Mouse (Mus musculus) subcutaneous adipose tissue, adult 2 months (tissue): ENCODE measurements around the gene Zfp775. TPM values are rescaled to one million over a fixed set of nuclear protein-coding genes. Genes with fewer than 3 reads are reported as not detected.

ENCODE experiments used
- polyA plus RNA-seq: library from polyadenylated mRNA; depleted of rRNA; stranded (reverse); fragments of >200 nt; gene quantifications from 2 replicates; pipeline ENCODE4 v1.2.3, GENCODE M21; 2012; ENCODE audit warnings: low replicate concordance; rRNA removed

Gene Zfp775
- polyA plus RNA-seq: 5.0 and 6.3 TPM in 2 replicates

DNA sequence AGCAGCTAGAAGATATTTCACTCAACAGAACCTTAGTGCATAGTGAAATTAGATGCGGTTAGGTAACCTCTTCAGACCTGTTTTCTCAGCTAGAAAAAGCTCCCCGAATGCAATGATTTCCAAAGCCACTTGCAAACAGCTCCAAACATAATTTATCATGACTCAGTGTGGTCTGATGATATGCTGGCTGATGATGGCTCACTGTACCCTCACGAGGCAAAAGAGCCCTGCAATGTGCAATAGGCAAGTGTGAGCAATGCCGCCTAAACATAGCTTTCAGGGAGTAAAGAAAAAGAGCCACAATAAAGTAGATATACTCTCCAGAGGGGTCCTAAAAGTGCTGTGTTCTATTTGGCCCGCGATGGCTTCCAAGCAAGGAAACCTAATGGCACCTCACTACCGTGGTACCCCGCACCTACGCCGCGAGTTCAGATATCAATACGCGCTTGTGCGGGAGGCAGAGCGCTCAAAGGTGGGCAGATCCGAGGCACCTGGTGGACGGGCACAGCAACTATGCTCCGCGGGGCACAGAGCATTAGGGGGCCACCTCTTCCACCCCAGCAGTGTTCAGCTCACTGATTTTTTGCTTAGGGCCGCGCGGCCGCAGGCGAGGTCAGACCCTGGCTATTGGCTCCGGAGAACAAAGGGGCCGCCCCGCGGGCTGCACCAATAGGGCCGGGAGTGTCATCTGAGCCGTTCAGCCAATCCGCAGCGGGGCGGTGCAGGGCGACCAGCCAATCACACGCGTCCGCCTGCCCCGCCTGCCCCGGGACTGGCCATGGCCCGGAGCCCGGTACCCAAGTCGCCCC, at the start of gene Zfp775:
TSS of gene Zfp775 (plus strand) at position 793 of the 809 bp plus-strand sequence.

DNA sequence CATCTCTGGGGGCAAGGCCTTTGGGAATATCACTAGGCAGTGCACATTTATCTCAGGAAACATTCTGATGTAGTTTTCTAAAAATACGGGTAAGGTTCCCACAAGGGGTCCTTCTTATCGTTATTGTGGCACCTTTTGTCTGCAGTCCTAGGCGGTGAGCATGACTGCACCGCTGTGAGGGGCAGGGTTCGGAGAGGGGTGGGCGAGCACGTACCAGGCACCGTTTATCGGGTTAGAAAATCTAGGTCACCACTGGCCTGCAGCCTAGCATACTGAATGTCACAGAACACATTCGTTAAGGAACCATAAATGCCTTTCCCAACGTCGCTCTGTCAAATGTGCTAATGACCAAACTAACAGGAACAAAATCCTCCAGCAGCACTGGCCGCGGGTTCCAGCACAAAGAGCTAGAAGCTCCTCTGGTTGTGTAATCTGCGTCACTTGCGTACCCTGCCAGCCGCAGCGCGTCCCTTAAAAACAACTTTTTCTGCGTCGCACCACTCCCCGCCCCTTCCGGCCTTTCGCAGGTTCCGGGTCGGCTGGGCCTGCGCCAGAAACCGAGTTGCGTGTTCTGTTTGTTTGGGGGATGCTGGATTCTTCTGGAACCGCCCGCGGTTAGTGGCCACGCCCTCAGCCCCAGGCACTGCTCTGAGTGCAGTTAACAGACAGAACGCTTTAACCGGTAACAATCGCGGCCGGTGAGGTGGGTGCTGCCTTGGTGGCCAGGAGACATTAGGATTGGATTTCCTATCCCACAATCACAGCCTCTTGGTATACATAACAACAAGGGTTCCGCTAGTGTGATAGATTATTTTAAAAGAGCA, 47.4 kb upstream of the Zfp775 start, which contains the start of gene Lrrc61:
TSS of gene Lrrc61 (plus strand) at position 517 of the 824 bp plus-strand sequence.

GRCm38 (mm10) chr6:48572572-48573061, 29.2 kb upstream of the Zfp775 start, which contains the start of gene Rarres2:
Gene Rarres2 (minus strand): TSS chr6:48572789.

DNA sequence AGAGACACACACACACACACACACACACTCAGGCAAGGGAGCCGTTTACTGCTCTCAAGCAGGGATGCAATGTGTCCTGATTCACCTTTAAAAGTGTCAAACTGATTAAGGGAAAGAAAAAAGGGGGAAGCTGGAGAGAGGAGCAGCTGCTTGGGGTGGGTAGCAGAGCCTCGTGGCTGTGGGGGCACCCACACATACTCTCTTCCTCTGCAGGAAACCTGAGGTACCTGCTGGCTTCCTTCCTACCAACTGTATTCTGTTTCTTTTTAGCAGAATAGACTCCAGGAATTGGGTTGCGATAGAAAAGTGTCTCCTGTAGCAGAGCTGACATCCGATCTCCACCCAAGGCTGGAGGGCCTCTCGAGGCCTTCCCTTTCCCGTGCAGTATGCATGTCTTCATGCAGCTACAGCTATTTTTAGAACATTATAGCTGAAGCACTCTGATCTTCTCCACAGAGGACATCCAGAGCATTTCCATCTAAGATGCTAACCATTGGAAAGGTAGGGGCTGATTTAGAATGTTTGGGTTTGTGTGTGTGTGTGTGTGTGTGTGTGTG, 12.6 kb upstream of the Zfp775 start, which contains the start of gene Gm45021:
TSS of gene Gm45021 (plus strand) at position 417 of the 557 bp plus-strand sequence.

DNA sequence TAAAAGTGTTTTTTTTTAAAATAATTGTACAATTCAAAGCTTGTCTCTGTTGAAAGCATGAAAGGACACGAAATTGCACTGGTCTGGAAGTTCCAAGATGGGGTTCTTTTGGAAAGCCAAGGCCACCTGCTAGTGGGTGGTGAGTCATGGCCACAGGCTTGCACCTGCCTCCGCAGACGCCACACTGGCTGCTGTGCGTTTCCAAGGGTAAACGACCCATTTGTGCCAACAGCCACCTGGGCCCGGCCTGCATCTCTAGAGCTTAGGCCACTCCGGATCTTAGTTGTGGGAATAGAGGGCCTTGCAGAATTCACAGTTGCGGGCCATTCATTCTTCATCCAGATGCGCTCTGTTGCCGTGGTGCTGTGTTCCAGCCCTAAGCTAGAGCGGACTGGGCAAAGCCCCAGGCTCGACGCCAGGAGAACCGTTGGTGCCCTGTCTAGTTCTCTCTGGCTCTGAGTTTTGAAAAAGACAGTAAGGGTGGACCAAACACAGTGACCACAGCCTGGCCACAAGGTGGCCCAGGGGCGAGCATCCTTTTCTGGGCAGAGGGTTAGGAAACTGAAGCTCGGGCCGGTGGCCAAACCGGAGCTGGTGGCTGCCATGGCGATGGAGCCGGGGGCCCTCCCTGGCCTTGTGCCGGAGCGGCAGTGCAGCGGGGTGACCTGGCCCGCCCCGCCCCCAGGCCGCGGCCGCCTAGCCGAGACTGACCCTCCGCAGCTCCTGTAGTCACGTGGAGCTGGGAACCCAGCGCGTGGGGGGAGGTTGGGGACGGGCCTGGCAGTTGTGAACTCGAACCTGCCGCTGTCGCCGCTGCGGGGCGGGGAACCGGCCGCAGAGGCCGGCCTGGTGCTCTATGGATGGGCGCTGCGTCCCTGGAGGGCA, 8.5 kb upstream of the Zfp775 start, which contains the start of the genes Repin1 and Gm44965:
TSS of gene Repin1 (plus strand) at position 726 of the 885 bp plus-strand sequence.
TSS of gene Gm44965 (plus strand) at position 784 of the 885 bp plus-strand sequence.

GRCm38 (mm10) chr6:48626464-48626863, 24.6 kb downstream of the Zfp775 start, which contains the start of gene AI854703:
Gene AI854703 (plus strand): TSS chr6:48626764.

DNA sequence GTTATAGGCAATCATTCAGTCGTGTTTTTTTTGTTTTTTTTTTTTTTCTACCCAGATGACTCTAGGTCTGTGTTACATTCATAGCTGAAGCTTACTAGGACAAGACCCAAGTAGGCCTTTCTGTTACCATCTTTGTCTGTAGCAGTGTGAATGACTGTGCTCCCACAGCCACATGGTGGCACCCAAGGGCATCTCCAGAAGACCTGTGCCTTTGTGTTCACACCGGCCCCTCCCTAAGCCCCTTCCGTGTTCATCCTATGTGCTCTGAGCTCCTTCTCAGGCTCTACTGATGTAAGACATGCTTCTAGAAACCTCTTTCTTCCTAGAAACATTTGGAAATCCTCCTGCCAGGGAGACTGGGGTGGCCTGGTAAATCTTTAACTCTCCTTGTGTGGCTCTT, 45.1 kb downstream of the Zfp775 start, which contains the start of gene Gimap8:
TSS of gene Gimap8 (plus strand) at position 240 of the 400 bp plus-strand sequence.

Other genes starting within 250 kb of the Zfp775 start
- 12.1 and 29.5 TPM in 2 replicates for gene Krba1, start 206.5 kb upstream of the Zfp775 start, polyA plus RNA-seq
- 43.6 and 50.0 TPM in 2 replicates for gene Zfp467, start 156.2 kb upstream of the Zfp775 start, polyA plus RNA-seq
- gene Sspo, start 153.8 kb upstream of the Zfp775 start, polyA plus RNA-seq: 2.0 and 4.5 TPM in 2 replicates
- 42.6 and 79.5 TPM in 2 replicates for gene Atp6v0e2, start 64.4 kb upstream of the Zfp775 start, polyA plus RNA-seq
- 23.2 and 24.6 TPM in 2 replicates for gene Lrrc61, start 47.3 kb upstream of the Zfp775 start, polyA plus RNA-seq
- 338 and 562 TPM in 2 replicates for gene Rarres2, start 29.3 kb upstream of the Zfp775 start, polyA plus RNA-seq
- not detected in 2 replicates for gene Gm45021, start 12.5 kb upstream of the Zfp775 start, polyA plus RNA-seq
- 36.2 and 55.2 TPM in 2 replicates for gene Repin1, start 8.2 kb upstream of the Zfp775 start, polyA plus RNA-seq
- gene Gm44965, start 8.1 kb upstream of the Zfp775 start, polyA plus RNA-seq: 0.68 TPM in 1 of 2 replicates, not detected in the other
- gene AI854703, start 24.7 kb downstream of the Zfp775 start, polyA plus RNA-seq: 1.4 and 2.3 TPM in 2 replicates
- gene Gimap8, start 45.2 kb downstream of the Zfp775 start, polyA plus RNA-seq: 4.7 and 9.7 TPM in 2 replicates
- gene Gimap9, start 74.1 kb downstream of the Zfp775 start, polyA plus RNA-seq: 2.4 and 3.2 TPM in 2 replicates
- 22.2 and 30.2 TPM in 2 replicates for gene Gimap4, start 82.5 kb downstream of the Zfp775 start, polyA plus RNA-seq
- 15.2 and 24.9 TPM in 2 replicates for gene Gimap6, start 106.2 kb downstream of the Zfp775 start, polyA plus RNA-seq
- 0.73 TPM in 1 of 2 replicates, not detected in the other for gene Gm28053, start 116.5 kb downstream of the Zfp775 start, polyA plus RNA-seq
- 0.70 and 0.90 TPM in 2 replicates for gene Gimap7, start 116.6 kb downstream of the Zfp775 start, polyA plus RNA-seq
- gene Gimap1, start 137.0 kb downstream of the Zfp775 start, polyA plus RNA-seq: 7.0 and 7.7 TPM in 2 replicates
- gene Gimap5, start 144.1 kb downstream of the Zfp775 start, polyA plus RNA-seq: 14.1 and 14.8 TPM in 2 replicates
- 5.5 and 5.7 TPM in 2 replicates for gene Gimap3, start 168.8 kb downstream of the Zfp775 start, polyA plus RNA-seq
- gene Tmem176a, start 238.9 kb downstream of the Zfp775 start, polyA plus RNA-seq: 58.0 and 139 TPM in 2 replicates
- 231 and 496 TPM in 2 replicates for gene Tmem176b, start 239.4 kb downstream of the Zfp775 start, polyA plus RNA-seq